Mouse (Mus musculus) thymus, postnatal 0 days (tissue): ENCODE measurements around the gene Glis1. TPM values are rescaled to one million over a fixed set of nuclear protein-coding genes. Genes with fewer than 3 reads are reported as not detected.
A peak's percentile ranks its signal among the peaks of the same experiment; 100 is the strongest.

Experiments used
- DNase-seq: peaks from one replicate; pipeline ENCODE4 v3.0.0-alpha.2; 2015; ENCODE audit warnings: low spot score
- polyA plus RNA-seq: library from polyadenylated mRNA; unstranded; fragments of >200 nt; fragmentation: Nextera tagmentation; extraction: Ambion mirVana; gene quantifications from 2 replicates; pipeline ENCODE4 v1.2.1, GENCODE M21; 2015

Glis1 gene
- polyA plus RNA-seq, 1 experiment from 2014 or later: 0.27 TPM

DNA sequence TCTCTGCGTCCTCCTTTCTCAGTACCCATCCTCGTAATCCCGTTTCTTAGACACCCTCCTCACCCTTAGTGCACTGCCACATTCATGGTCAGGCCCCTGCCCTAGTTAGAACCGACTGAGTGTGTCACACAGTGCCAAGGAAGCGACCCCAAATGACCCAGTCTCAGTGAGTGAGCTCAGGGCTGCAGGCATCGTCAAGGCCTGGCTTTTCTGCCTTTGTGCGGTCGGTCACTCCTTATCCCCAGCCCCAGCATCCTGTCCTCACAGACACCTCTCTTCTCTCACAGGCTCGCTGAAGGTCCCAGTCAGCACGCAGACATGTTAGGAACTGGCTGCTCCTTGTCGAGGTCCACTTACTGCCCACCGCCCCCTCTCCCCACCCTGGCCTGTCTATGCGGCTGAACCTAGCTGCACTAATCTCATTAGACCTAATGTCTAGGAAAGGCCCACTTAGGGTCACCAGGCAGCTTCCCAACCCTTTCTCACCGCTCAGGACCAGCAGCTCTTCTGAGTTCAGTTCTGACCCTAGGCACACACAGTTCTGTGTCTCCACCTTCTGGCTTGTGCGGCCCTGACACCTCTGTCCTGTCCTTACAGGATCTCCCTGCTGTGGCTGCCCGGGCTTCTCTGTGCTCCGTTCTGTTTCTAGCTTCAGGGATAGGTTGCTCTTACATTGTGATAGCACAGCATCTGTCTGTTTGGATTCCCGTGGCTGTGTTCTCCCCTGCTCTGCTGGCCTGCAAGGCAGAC is 18.1 kb downstream of the Glis1 start:
- DNase-seq: no peak

DNA sequence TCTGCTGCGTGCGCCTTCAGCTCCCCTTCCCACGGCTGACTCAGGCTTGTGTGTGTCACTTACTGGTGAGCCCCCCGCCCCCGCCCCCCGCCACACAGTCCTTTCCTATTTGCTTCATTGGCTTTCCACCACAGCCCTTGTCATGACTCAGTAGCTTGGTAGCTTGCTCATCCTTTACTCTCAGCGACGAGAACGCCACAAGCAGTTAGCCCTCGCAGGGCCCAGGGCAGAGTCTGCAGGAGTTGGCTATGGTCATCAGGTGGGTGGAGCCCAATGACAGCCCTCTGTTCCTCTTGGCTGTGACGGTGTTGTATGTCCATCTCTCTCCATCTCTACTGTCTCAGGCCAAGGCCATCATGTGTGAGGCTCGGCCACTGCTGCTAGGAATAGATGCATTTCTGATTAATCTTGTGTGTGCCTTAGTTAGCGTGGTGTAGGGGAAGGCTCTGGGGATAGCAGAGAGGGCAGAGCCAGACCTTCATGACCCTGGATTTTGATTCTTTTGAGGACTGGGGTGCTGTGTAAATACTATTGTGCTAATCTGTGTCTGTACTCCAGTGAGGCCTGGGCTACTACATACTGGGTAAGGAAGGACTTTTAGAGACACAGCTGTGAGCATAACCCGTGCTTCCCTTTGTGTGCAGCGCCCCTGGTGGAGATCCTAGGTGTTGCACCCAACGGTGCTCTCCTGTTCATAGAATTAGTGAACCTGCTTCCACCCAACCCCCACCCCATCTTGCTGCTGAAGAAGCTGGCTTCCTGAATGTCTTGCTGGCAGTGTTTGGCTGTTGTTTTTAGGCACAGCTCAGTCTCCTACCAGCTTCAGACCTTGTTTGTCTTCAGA is 19.0 kb downstream of the Glis1 start:
- DNase-seq: peak; percentile 93

- no peak for DNase-seq
Observed at GRCm38 (mm10) chr4:107457602-107458001, 23.2 kb downstream of the Glis1 start.

DNA sequence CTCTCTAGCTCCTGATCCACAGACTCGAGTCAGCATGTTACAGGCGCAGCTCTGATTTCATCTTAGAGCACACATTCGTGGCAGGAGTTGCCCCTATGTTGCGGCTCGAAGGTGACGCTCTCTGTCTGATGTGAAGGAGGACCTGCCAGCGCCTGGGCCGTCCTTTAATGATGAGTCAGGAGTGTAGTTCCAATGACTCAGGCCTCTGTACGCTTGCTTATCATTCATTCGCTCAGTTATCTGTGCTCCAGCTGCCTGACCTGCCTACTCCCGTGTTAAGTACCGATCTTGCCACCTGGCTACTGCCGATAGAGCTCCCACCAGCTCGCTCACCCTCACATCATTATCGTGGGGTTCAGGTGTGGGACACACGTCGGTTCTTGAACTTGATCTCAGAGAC is 24.5 kb downstream of the Glis1 start:
- no peak for DNase-seq

- DNase-seq: no peak
Observed at GRCm38 (mm10) chr4:107459461-107459860, 25.1 kb downstream of the Glis1 start.

DNA sequence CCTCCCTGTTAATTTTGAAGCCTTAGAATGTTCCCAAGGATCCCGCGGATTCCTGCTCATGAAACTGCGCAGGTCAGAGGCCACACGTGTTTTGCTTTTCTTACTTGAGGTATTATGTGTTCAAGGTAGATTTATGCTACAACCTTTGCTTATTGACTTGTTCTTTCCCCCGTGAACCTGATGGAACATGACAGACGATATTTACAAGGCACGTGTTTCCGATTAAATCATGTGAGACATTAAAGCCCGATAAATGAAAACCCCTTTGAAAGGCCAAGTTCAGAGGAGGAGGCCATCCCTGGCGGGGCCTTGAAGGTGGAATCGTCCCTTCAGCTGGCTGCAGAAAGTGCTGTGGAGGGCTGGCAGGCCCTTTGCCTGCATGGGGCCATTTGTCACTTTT is 26.1 kb downstream of the Glis1 start:
- no peak for DNase-seq

- no peak for DNase-seq
Observed at GRCm38 (mm10) chr4:107467831-107468230, 33.4 kb downstream of the Glis1 start.

DNA sequence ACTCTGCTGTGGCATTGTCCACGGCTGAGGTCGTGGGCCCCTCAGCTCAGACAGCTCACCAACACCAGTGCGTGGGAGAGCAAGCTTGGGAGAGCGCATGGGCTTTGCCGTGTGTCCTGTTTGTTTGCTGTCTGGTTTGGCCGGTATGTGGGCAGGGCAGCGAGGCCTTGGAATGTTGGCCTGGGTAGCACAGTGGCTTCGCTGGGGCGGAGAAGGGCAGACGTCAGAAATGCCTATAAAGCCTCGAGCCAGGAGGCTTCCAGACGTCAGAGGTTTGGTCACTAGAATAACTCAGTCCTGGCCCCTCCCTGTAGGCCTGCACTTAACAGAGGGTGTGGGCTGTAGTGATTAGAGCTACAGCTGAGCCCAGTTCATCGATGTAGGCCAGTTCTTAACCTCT is 33.9 kb downstream of the Glis1 start:
- no peak for DNase-seq

DNA sequence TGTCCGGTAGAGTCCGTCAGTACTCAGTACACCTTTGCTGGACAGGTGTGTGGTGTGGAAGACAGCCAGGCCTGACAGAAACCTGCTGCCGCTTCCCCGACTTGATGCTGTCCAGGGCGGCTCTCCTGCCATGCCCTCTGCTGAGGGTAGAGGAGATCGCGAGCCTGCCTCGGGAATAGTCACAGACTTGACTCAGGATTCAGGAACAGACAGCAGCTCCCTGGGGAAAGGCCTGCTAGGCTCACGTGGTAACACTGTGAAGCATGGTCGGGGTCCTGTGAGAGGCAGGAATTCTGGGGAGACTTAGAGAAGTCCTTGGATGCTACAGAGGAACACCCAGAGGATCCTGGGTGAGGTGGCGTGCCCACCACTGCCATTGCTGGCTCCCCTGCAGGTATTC is 34.4 kb downstream of the Glis1 start:
- DNase-seq: no peak

DNA sequence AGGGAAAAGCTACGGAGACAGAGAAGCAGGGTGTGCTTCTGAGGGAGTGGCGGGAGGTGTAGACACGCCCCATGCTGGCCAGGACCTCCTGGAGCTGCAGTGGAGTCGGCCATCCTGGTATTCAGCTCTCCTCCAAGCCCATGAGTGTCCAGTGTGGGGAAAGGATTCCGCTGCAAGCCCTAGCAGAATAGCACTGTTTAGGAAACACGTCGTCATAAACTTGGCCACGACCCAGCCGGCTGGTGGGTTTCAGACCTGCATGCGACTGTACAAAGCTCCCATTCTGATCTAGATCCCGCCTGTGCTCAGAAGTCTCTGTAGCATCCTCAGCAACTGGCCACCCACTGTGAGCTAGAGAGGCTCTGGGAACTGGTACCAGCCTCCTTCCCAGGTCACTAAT is 41.9 kb downstream of the Glis1 start:
- no peak for DNase-seq

DNA sequence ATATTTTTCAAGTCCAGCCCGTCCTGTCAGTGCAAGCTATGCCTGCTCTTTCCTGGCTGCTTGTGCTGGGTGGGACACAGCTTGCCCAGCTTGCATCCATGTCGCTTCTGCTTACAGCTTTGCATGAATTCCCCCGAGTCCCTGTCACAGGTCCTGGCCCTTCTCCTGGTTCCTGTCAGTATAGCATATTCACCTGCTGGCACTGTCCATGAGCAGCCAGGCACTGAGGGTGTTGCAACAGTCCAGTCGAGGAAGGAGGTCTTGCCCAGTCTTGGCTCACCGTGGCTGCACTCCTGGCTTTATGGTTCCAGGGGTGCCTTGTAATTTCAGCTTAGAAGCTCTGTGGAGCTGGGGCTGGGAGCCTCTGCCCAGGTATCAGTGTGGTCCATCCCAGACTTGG is 44.6 kb downstream of the Glis1 start:
- DNase-seq: no peak

DNA sequence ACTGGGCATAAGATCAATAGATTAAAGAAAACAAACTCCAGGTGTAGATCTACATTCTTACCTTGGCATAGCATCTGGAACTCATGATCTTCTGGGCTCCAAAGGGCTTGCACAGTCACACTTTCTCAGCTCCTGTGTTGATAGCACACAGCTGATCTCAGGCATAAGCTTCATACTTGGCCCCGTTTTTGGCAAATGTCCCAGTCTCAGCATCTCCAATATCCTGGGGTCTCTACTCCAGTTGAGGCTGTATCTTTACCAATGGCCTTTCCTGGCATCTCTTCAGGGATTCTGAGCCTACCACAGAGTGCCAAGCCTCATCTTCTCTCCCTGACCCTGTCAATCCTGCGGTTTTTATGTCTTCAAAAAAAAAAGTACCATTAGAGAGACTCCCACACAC is 48.1 kb downstream of the Glis1 start:
- no peak for DNase-seq

DNA sequence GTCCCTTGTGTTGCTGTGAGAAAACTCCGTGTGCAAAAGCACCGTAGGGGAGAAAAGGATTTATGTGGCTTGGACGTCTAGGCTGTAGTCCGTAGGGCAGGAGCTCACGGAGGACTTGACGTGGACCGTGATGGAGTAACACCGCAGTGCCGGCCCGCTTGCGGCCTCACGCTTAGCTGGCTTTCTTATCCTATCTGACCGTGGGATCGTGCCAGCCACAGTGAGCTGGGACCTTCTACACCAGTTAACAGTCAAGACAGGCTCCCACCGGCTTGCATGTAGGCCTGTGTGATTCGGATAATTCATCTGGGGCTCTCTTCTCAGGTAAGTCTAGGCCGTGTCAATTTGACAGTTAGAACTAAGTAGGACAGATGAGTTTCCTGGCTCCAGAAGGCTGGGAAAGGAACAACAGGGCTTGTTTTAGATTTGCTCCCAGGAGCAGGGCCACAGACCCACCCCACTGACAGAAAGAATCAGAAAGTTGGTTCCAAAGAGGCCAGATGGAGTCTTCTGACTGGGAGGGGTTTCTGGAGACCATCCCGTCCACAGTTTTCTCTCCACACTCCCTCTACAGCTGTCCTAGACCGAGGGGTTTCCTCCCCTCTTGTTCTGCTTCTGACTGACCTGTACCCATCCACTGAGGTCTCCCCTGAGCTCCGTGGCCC is 49.3 kb downstream of the Glis1 start:
- DNase-seq: no peak

GRCm38 (mm10) chr4:107484221-107484575 is 49.8 kb downstream of the Glis1 start:
- DNase-seq: no peak

GRCm38 (mm10) chr4:107485903-107486302 is 51.5 kb downstream of the Glis1 start:
- no peak for DNase-seq

- no peak for DNase-seq
Observed at GRCm38 (mm10) chr4:107489121-107489840, 54.9 kb downstream of the Glis1 start.

DNA sequence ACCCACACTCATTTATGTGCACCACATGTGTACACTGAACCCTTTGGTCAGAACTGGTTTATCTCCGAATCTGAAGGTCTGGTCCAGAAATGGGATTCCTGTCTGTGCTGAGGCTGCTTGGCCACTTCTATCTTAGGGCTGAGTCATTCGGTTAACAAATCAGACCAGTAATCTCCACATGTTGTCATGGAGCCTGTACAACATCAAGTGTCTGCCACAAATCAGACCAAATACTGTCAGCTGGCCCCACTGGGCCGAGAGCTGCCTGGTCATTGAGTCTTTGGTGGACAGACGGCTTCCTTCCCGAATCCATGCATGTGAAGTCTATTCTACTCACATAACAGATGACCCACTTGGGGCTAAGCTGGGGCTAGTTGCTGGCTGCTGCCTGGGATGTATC is 58.6 kb downstream of the Glis1 start:
- DNase-seq: no peak

DNA sequence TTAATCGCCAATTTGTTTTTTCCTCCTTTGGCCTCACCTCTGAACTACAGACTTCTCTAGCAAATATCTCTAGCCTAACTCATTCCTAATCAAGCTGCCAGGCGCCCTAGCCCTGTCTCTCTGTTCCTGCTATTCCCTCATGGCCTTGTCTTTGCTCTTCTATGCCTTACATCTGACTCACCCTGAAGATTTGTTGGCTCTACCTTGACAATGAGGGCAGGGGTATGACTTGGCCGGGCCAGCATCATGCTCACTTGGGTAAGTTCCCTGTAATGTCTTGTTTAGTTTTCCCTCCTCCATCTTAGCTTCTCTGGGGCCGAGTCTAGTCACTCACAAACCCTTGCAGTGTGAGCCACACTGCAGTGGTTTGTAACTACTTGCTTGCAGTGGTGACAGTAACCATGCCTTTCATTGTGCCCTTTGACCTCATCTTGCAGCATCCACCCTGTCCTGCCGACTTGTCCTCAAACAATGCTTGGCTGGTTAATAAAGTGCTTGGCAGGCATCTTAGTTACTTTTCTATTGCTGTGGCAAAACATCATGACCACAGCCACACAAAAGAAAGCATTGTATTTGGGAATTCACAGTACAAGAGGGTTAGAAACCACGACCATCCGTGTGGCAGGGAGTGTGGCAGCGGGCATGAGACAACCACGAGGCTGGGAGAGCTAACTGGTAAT is 61.5 kb downstream of the Glis1 start:
- DNase-seq: no peak

GRCm38 (mm10) chr4:107497430-107497935 is 63.1 kb downstream of the Glis1 start:
- no peak for DNase-seq

DNA sequence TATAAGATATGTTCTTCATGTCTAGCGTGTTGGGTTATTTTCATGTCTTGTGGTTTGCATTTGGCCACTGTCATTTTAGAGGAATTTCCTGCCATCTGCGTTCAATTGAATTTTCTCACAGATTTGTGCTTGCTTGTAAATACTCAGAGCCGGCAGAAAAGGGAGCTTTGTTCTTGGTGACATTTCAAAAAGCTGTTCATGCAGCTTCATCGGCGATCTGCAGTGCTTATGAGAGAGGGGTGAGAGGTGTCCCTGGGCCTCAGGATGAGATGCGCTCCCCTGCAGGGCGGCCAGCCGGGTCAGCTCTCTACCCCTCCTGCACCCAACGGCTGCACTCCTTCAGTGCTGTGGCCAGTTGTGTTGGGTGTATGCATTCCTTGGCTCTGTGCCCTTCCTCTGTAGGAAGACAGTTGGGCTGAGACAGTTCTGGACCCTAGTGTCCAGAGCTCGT is 68.2 kb downstream of the Glis1 start:
- no peak for DNase-seq

GRCm38 (mm10) chr4:107514981-107515380 is 80.6 kb downstream of the Glis1 start:
- DNase-seq: no peak
